Mouse (Mus musculus): ENCODE data around the gene Podn. TPM values are rescaled to one million over a fixed set of nuclear protein-coding genes. Genes with fewer than 3 reads are reported as not detected.

The Podn gene
- total RNA-seq, 2 experiments from 2014 or later = 8.8 to 11.5 TPM

GRCm38 (mm10) chr4:108007532-108008103 lies 88.6 kb downstream of the Podn start:
- DNase-seq (ENCODE audit: low spot score in 2 of 2) = no peak

- no peak for DNase-seq (ENCODE audit: low spot score in 2 of 2)
These were observed 90.9 kb downstream of the Podn start for GRCm38 (mm10) chr4:108005328-108005727.

GRCm38 (mm10) chr4:107999380-107999779 lies 96.9 kb downstream of the Podn start:
- no peak for DNase-seq (ENCODE audit: low spot score in 2 of 2)

GRCm38 (mm10) chr4:107998641-107999332 lies 97.5 kb downstream of the Podn start:
- DNase-seq (ENCODE audit: low spot score in 2 of 2) = no peak

GRCm38 (mm10) chr4:107996418-107996986 lies 99.7 kb downstream of the Podn start:
- no peak for DNase-seq (ENCODE audit: low spot score in 2 of 2)

- no peak for DNase-seq (ENCODE audit: low spot score in 2 of 2)
These were observed 100.5 kb downstream of the Podn start for GRCm38 (mm10) chr4:107995727-107996126.

GRCm38 (mm10) chr4:107995011-107995410 lies 101.2 kb downstream of the Podn start:
- no peak for DNase-seq (ENCODE audit: low spot score in 2 of 2)

GRCm38 (mm10) chr4:107991879-107992278 lies 104.4 kb downstream of the Podn start:
- no peak for DNase-seq (ENCODE audit: low spot score in 2 of 2)

- DNase-seq (ENCODE audit: low spot score in 2 of 2) = no peak
These were observed 105.4 kb downstream of the Podn start for GRCm38 (mm10) chr4:107990818-107991217.

GRCm38 (mm10) chr4:107988931-107989330 lies 107.3 kb downstream of the Podn start:
- no peak for DNase-seq (ENCODE audit: low spot score in 2 of 2)

GRCm38 (mm10) chr4:107986386-107987168 lies 109.7 kb downstream of the Podn start:
- peak in 1 of 2 experiments; percentile 15 for DNase-seq (ENCODE audit: low spot score in 2 of 2)

- DNase-seq (ENCODE audit: low spot score in 2 of 2) = no peak
These were observed 110.4 kb downstream of the Podn start for GRCm38 (mm10) chr4:107985812-107986211.

GRCm38 (mm10) chr4:107984282-107984981 lies 111.8 kb downstream of the Podn start:
- peak; percentile 59 to 81 for DNase-seq (ENCODE audit: low spot score in 2 of 2)

- no peak for DNase-seq (ENCODE audit: low spot score in 2 of 2)
These were observed 112.5 kb downstream of the Podn start for GRCm38 (mm10) chr4:107983717-107984116.

- no peak for DNase-seq (ENCODE audit: low spot score in 2 of 2)
These were observed 116.1 kb downstream of the Podn start for GRCm38 (mm10) chr4:107980002-107980600.

- peak in 1 of 2 experiments; percentile 40 for DNase-seq (ENCODE audit: low spot score in 2 of 2)
These were observed 116.7 kb downstream of the Podn start for GRCm38 (mm10) chr4:107979530-107979929.

- DNase-seq (ENCODE audit: low spot score in 2 of 2) = no peak
These were observed 118.7 kb downstream of the Podn start for GRCm38 (mm10) chr4:107977593-107977992.

GRCm38 (mm10) chr4:107975004-107975403 lies 121.2 kb downstream of the Podn start:
- DNase-seq (ENCODE audit: low spot score in 2 of 2) = no peak

- no peak for DNase-seq (ENCODE audit: low spot score in 2 of 2)
These were observed 121.7 kb downstream of the Podn start for GRCm38 (mm10) chr4:107974527-107974926.

GRCm38 (mm10) chr4:107971162-107971561 lies 125.1 kb downstream of the Podn start:
- DNase-seq (ENCODE audit: low spot score in 2 of 2) = no peak

- DNase-seq (ENCODE audit: low spot score in 2 of 2) = no peak
These were observed 126.5 kb downstream of the Podn start for GRCm38 (mm10) chr4:107969781-107970180.

Data from layer of hippocampus, postnatal 14 days (tissue).